Mouse (Mus musculus) heart, postnatal 14 days (tissue): Measurements from ENCODE around the gene Rbfox2. TPM values are rescaled to one million over a fixed set of nuclear protein-coding genes. Genes with fewer than 3 reads are reported as not detected.
A peak's percentile ranks its signal among the peaks of the same experiment; 100 is the strongest.

Source experiments
- DNase-seq, 2 experiments: peaks; one replicate each; pipeline ENCODE4 v3.0.0; 2021 to 2022
- intact Hi-C: fragments of 180-260 bp; cut with DNase I; formaldehyde crosslinking; loops from one replicate; pipeline ENCODE4 v1.15.1; 2025
- long read RNA-seq, 2 experiments: library from polyadenylated mRNA; stranded (forward); transcript quantifications; one replicate each; pipeline ENCODE4 v2.0.0; 2021
- total RNA-seq, 2 experiments: library from RNA; stranded (reverse); gene quantifications; 2 replicates each; pipeline ENCODE4 v1.2.3; 2021

The Rbfox2 gene
- 100 to 1,000 TPM; 112 to 118 TPM for total RNA-seq
- long read RNA-seq, experiment 1, full-length matches to known transcripts = 7 of 39 reads
- long read RNA-seq, experiment 1, partial matches to known transcripts = 0 of 39 reads
- long read RNA-seq, experiment 1, other reads (novel, unspliced or antisense) = 32 of 39 reads
- long read RNA-seq, experiment 2, full-length matches to known transcripts = 7 of 40 reads
- long read RNA-seq, experiment 2, partial matches to known transcripts = 3 of 40 reads
- long read RNA-seq, experiment 2, other reads (novel, unspliced or antisense) = 30 of 40 reads

DNA sequence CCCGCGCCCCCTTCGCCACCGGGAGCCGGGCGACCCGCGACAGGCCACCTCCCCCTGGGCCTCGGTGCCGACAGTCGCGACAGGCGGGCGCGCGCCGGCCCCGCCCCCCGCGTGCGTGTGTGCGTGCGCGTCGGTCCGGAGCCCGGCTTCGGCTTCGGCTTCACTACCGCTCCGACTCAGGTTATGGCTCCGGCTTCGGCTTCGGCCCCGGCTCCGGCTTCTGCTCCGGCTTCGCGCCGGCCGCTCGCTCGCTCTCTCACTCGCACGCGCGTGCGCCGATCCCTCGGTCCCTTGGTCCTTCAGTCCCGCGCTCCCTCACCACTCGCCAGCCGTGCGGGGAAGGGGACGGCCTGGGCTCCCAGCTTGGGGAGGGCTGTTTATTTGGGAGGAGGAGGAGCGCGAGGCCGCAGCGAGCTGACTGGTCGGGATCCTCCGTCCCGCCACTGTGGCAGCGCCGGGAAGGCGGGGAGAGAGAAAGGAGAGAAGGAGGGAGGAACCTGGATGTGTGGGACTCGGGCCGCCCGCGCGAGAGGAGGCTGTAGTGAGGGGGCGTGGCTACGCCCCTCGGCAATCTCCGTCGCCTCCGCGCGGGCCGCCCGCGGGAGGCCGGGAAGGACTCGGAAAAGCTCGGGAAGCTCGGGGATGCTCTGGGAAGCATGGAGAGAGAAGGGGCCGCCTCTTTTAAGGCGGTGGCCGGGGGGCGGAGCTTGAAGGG is at the start of gene Rbfox2:
Rbfox2 (minus strand) TSS at position 458 of the 715 bp plus-strand sequence.
- intact Hi-C loops = loop anchor here (5.0 kb wide), 1 partner anchor 49 kb away; no protein-coding TSS in a partner anchor
- DNase-seq = peak; percentile 94 to 95

- no peak for DNase-seq
- intact Hi-C loops = loop anchor here (5.0 kb wide), 2 partner anchors 204 to 384 kb away; no protein-coding TSS in a partner anchor
These were observed 49.5 kb upstream of the Rbfox2 start for GRCm38 (mm10) chr15:77356248-77356810.

DNA sequence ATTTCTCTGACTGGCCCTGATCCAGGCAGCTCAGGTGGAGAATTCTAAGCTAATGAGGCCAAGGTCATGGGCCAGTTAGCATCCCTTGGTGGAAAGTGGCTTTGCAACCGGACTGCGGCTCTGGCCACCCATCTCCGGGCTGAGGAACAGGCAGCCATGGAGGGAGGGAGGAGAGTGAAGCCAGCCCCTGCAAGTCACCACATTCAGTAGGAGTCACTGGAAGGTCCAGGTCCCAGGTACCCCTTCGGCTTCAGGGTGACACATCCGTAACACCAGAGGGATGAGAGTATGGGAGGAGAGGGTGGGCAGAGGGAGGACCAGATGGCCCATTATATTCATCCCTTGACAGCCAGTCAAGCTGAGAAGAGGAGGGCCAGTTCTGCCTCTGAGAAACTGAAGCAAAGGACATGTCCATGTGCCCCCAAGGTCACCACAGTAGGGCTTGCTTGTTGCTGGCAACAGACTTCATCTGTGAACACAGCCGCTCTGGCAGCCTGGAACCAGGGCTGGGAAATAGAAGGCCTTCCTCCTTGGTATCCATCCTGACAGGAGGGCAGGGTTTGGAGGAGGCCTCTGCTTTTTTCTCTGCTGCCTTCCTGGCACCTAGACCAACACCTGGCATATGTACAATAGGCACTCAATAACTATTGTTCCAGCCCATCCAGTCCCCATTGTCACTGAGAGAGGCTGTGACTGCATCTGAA is 48.2 kb upstream of the Rbfox2 start:
- intact Hi-C loops = loop anchor here (5.0 kb wide), 2 partner anchors 203 to 383 kb away; no protein-coding TSS in a partner anchor
- DNase-seq = no peak

- intact Hi-C loops = no loop called here
- no peak for DNase-seq
These were observed 47.7 kb upstream of the Rbfox2 start for GRCm38 (mm10) chr15:77354496-77354847.

- intact Hi-C loops = no loop called here
These were observed 47.0 kb upstream of the Rbfox2 start for GRCm38 (mm10) chr15:77353764-77354163.

GRCm38 (mm10) chr15:77352863-77353262 is 46.1 kb upstream of the Rbfox2 start:
- intact Hi-C loops = no loop called here
- no peak for DNase-seq

More at GRCm38 (mm10) chr15:77353764-77354163, 47.0 kb upstream of the Rbfox2 start:
- no peak for DNase-seq

DNA sequence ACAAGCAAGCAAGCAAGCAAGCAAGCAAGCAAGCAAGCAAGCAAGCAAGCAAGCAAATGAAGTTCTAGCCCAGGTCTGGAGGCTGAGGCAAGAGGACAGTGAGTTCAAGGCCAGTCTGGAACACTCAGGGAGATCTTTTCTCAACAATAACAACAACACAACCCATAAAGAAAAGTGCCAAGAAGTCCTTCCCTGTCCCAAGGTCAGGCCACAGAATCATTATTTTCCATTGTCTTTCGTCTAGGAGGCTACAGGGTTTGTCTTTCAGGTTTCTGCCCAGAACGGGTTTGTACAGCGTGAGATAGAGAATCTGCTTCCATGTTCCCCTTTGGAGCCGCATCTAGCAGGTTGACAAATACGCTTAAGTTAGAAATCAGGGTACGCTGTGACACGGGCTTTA is 43.3 kb upstream of the Rbfox2 start:
- no peak for DNase-seq
- intact Hi-C loops = no loop called here

DNA sequence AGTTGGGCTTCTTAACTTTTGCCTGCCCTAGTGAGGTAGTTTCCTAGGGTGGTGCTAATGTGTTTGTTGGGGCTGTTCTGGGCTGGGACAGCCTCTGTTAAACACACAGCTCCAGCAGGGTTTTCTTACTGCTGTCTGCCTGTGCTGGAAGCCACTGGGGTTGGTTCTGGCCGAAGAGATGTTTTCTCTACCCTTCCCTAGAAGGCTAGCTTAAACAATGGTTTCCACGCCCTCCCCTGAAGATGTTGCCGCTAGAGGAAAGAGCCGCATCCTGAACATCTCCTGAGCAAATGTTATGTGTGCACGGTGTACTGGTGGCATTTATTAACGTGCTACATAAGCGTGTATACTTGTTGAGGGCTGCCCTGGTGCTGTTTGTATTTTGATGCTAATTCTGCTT is 41.3 kb upstream of the Rbfox2 start:
- intact Hi-C loops = no loop called here
- DNase-seq = no peak

GRCm38 (mm10) chr15:77344127-77345125 is 37.6 kb upstream of the Rbfox2 start:
- intact Hi-C loops = loop anchor here (5.0 kb wide), 1 partner anchor 307 kb away; no protein-coding TSS in a partner anchor
- peak in 1 of 2 experiments; percentile 28 for DNase-seq

- peak; percentile 87 to 90 for DNase-seq
- intact Hi-C loops = loop anchor here (1.0 to 5.0 kb wide), 2 partner anchors 15 to 306 kb away; no protein-coding TSS in a partner anchor
These were observed 36.8 kb upstream of the Rbfox2 start for GRCm38 (mm10) chr15:77343527-77344091.

DNA sequence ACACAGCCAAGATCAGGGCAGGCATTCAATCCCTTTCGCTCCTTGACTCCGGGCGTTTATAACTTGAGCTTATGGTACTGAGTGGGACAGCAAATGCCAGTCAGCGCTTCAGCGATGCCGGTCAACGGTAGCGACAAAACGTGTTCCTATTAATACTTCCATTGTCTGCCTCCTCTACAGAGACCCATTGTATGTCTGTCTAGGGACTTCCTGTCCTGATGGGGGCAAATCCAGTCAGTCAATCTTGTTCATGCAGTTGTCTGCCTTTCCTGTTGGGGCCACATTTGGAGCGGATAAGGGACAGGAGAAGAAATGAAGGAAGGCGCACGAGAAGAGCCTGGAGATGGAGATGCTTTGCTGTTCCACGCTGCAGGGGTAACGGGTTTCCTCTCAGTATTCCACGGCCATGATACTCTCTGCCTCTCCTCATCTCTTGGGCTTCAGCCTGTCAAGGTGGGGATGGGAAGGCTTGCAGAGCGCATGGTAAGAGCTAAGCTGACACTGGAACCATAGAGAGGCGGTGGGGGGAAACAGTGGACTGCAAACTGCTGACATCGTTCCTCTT is 36.2 kb upstream of the Rbfox2 start:
- intact Hi-C loops = loop anchor here (1.0 to 5.0 kb wide), 2 partner anchors 15 to 306 kb away; no protein-coding TSS in a partner anchor

DNA sequence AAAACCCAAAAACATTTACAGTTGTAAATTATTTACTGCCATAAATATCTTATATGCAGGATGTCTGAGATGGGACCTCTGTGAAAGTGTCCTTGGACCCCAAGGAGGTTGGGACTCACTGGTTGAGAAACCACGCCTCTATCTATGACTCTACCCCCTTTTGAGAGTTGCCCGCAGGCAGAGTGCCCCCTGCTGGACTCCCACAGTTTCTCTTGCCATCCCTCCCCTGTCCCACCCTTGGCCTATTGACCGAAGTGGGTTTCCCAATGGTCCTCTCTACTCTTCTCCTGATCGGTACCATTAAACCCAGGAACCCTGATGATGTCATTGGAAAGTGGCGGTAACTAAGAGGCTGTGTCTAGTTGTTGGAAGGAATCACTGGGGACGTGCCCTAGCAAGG is 35.2 kb upstream of the Rbfox2 start:
- intact Hi-C loops = loop anchor here (5.0 kb wide), 1 partner anchor 305 kb away; no protein-coding TSS in a partner anchor
- DNase-seq = no peak

More for the DNA sequence above, 36.2 kb upstream of the Rbfox2 start:
- DNase-seq = no peak

DNA sequence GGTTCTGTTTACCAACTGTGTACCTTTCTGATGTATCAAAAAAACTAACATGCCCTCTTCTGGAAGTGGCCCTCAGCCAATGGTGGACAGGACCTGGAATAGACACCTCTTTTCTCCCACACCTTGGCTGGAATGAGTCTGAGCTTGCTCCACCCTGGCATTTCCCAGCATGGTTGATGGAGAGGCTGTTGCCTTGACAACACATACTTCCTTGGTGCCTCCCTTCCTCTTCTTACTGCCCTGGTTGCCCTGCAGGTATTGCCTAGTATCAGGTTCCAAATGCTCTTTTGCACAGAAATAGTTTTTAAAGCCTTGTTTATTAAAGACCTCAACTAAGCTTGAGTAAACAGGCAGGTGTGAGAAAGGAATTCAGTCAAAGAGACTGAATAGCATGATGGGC is 33.8 kb upstream of the Rbfox2 start:
- no peak for DNase-seq
- intact Hi-C loops = loop anchor here (5.0 kb wide), 1 partner anchor 303 kb away; no protein-coding TSS in a partner anchor

DNA sequence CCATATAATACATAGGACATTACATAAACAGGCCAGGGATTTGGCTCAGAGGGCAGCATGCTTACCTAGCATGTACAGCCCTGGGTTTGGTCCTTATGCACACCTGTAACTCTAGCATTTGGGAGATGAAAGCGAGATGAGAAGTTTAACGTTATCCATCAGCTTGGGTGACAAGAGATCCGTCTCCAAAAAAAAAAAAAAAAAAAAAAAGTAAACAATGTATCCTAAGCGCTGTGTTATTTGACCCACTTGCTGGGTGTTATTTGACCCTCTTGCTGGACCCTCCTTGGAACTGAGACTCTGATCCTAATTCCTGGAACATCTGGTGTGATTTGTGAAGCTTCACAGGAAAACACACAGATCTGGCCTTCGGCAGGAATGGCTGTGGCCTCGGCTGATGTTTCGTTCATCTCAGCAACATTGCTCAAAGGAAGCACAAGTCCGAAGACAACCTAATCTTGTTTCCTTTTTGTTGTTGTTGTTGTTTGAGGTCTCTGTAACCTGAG is 32.2 kb upstream of the Rbfox2 start:
- intact Hi-C loops = no loop called here
- DNase-seq = no peak

DNA sequence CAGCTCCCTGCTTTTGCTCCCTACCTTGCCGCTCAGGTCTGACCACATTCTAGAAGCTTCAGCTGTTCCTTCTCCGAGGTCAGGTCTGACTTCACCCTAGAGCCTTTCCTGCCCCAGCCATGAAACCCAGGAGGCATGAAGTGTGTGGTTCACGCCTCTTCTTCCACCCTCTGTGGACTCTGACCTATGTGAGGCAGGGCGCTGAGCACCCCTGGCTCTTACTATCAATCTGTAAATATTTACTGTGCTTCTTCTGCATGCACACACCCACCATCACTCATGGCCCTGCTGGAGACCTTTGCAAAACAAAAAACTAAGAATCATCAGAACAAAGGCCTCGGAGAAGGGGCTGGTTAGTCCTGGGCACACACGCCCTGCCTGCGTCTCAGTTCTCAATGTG is 31.6 kb upstream of the Rbfox2 start:
- intact Hi-C loops = no loop called here
- no peak for DNase-seq

DNA sequence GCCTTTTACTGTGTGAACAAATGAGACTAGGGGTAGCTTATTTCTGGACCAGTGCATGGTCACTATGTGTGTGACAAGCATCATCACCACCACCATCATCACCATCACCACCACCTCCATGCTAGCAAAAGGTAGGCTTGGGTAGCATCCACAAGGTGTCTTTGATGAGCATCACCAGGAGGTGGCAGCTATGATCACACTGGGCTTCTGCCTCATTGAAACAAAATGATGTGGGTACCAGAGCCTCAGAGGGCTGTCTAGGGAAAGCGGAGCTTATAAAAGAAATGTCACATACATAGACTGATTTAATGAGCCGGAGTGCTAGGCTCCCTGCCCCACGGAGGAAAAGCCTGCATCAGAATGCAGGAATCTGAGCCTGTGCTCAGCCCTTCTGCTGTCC is 31.1 kb upstream of the Rbfox2 start:
- intact Hi-C loops = no loop called here
- DNase-seq = no peak

DNA sequence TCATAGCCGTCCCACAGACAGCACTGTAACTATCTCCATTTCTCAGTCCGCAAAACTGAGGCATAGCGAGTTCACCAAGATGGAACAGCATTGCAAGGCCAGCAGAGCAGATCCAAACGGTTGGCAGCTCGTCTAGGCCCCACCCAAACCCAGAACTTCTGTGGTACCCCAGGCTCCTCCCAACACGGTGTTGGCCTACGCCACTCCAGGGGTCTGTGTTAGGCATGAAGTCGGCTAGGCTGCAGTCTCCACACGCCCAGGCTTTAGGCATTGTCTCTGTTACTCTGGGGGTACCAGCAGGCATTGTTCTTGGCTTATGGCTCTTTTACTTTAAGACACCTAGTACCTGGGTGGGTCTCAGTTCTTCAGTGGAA is 30.2 kb upstream of the Rbfox2 start:
- intact Hi-C loops = loop anchor here (1.0 kb wide), 1 partner anchor 112 kb away; no protein-coding TSS in a partner anchor
- DNase-seq = no peak

- intact Hi-C loops = loop anchor here (1.0 kb wide), 1 partner anchor 111 kb away; no protein-coding TSS in a partner anchor
- DNase-seq = peak; percentile 95 to 96
These were observed 29.6 kb upstream of the Rbfox2 start for GRCm38 (mm10) chr15:77336287-77336967.
